Mouse (Mus musculus): ENCODE measurements around the gene Dync2h1. TPM values are rescaled to one million over a fixed set of nuclear protein-coding genes. Genes with fewer than 3 reads are reported as not detected.

Dync2h1 gene
- total and polyA plus RNA-seq, 2 experiments from 2014 or later, result 14.2 to 18.0 TPM

DNA sequence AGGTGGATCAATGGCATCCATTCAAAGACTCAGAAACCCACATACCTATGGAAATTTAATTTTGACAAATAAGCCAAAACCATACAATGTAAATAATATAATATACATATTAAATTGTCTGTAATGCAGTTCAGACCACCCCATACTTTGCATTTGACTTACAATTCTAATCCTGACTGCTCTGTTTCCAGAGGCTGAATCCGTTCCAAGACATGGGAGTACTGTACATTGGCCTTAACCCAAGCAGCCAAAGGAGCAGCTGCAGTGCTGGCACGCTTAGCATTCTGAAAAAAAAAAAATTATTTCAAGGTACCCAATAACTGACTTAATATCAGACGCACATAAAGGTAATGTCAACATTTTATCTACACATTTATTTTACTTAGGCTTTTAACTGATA, 113.4 kb downstream of the Dync2h1 start:
- WGBS, result 87% methylated on average over 3 of the region's 3 CpGs
- Histone ChIP-seq H3K9me3 (ENCODE audit: low read length) (no peaks in the 10 kb centered on the region), H3K27me3 (ENCODE audit: insufficient read depth, low read length) (no peaks in the 10 kb centered on the region), H3K4me1 (ENCODE audit: insufficient read depth, low read length) (no peaks in the 10 kb centered on the region), H3K4me3 (ENCODE audit: low read depth, low read length) (no peak overlapping the region), H3K36me3 (ENCODE audit: insufficient read depth, low read length) (peaks cover 6% of the 10 kb centered on the region), H3K9ac (replicated peaks; ENCODE audit: low read length, poor library complexity, severe bottlenecking) (no peak overlapping the region), H3K4me2 (ENCODE audit: low read depth, low read length, poor library complexity, severe bottlenecking) (no peak overlapping the region), H3K27ac (ENCODE audit: low read depth, low read length) (no peak overlapping the region)
- DNase-seq (ENCODE audit: low spot score), result peak; percentile 47
- TF ChIP-seq CTCF (IDR thresholded peaks at IDR 0.05), result no peak
- ATAC-seq (ENCODE audit: low FRiP score), result no peak

DNA sequence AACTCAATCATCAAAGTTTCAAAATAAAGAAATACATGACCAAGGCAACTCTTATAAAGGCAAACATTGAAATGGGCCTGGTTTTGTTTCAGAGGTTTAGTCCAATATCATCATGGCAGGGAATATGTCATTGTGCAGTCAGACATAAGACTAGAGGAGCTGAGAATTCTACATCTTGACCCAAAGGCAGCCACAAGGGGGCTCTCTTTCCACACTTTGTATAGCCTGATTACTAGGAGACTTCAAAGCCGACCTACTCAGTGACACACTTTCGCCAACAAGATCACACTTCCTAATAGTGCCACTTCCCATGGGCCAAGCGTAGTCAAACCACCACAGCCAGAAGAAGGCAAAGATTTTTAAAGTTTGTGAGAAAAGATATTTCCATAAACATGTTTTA, 133.7 kb downstream of the Dync2h1 start:
- peak; percentile 15 for DNase-seq (ENCODE audit: low spot score)
- 81% methylated on average over 3 of the region's 3 CpGs for WGBS
- ATAC-seq (ENCODE audit: low FRiP score), result no peak
- Histone ChIP-seq H3K4me3 (ENCODE audit: low read depth, low read length) (no peak overlapping the region), H3K4me2 (ENCODE audit: low read depth, low read length, poor library complexity, severe bottlenecking) (no peak overlapping the region), H3K27ac (ENCODE audit: low read depth, low read length) (no peak overlapping the region), H3K4me1 (ENCODE audit: insufficient read depth, low read length) (no peaks in the 10 kb centered on the region), H3K27me3 (ENCODE audit: insufficient read depth, low read length) (no peaks in the 10 kb centered on the region), H3K36me3 (ENCODE audit: insufficient read depth, low read length) (0 out of 2 replicates have a peak, but pooled peaks cover 6% of the 10 kb centered on the region), H3K9me3 (ENCODE audit: low read length) (no peaks in the 10 kb centered on the region), H3K9ac (replicated peaks; ENCODE audit: low read length, poor library complexity, severe bottlenecking) (no peak overlapping the region)
- TF ChIP-seq CTCF (IDR thresholded peaks at IDR 0.05), result peak; percentile 40

DNA sequence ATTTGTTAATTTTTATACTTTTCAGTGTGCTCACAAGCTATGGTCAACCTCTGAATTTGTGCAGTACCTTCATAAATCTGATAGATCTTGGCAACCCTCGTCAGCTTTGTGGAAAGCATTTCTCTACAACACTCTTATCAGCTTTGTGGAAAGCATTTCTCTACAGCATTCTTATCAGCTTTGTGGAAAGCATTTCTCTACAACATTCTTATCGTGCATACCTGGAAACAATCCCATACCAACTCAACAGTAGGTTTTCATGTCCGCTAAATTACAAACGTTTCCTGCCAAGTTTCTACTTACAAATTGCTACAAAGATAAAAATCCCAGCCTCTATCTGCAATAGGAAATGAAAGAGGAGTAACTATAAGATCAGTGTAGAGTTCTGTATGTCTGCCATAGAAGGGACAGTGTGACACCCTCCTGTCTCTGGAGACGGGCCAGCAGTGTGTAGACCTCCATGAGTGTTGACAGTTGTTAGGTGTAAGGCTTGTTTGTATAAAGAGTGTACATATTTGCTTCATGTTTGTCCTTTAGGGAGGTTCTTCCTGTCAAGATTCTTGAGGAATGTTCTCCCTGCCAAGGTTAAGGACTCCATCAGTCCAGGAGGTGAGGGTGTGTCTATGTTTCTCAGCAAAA, 141.5 kb downstream of the Dync2h1 start:
- WGBS, result 95% methylated on average over 5 of the region's 5 CpGs
- Histone ChIP-seq H3K27me3 (ENCODE audit: insufficient read depth, low read length) (no peaks in the 10 kb centered on the region), H3K4me1 (ENCODE audit: insufficient read depth, low read length) (no peaks in the 10 kb centered on the region), H3K27ac (ENCODE audit: low read depth, low read length) (no peak overlapping the region), H3K9ac (replicated peaks; ENCODE audit: low read length, poor library complexity, severe bottlenecking) (no peak overlapping the region), H3K4me2 (ENCODE audit: low read depth, low read length, poor library complexity, severe bottlenecking) (no peak overlapping the region), H3K4me3 (ENCODE audit: low read depth, low read length) (no peak overlapping the region), H3K9me3 (ENCODE audit: low read length) (no peaks in the 10 kb centered on the region), H3K36me3 (ENCODE audit: insufficient read depth, low read length) (peaks cover 15% of the 10 kb centered on the region; the same call in 1 of the 2 replicates)
- DNase-seq (ENCODE audit: low spot score) (no peak), ATAC-seq (ENCODE audit: low FRiP score) (no peak)
- no peak for TF ChIP-seq CTCF (IDR thresholded peaks at IDR 0.05)

DNA sequence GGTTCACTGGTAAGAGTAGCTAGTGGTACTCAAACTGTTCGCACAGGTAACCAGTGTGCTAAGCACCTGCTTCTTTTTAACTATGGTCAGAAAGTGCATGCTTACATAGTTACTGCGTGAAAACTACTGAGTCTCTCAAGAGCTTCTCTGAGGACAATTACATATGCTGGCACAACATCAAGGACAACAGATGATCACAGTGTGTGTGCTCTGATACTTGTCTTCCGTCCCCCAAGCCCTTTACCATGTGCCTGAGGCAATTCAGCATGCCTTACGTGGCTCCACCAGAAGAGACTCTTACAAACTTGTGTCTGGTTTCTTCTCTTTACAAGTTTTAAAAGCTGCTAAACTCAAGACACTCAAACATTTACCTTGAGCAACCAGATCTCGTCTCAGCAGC, 143.0 kb downstream of the Dync2h1 start:
- TF ChIP-seq CTCF (IDR thresholded peaks at IDR 0.05), result no peak
- DNase-seq (ENCODE audit: low spot score), result peak; percentile 34
- ATAC-seq (ENCODE audit: low FRiP score), result no peak
- no peaks in the 10 kb centered on the region for H3K27me3 ChIP-seq (ENCODE audit: insufficient read depth, low read length)
- H3K9me3 ChIP-seq (ENCODE audit: low read length), result no peaks in the 10 kb centered on the region
- H3K27ac ChIP-seq (ENCODE audit: low read depth, low read length), result no peak overlapping the region
- H3K36me3 ChIP-seq (ENCODE audit: insufficient read depth, low read length), result peaks cover 15% of the 10 kb centered on the region; the same call in 1 of the 2 replicates
- WGBS, result 82% methylated on average over 5 of the region's 5 CpGs
- H3K4me3 ChIP-seq (ENCODE audit: low read depth, low read length), result no peak overlapping the region
- H3K4me1 ChIP-seq (ENCODE audit: insufficient read depth, low read length), result no peaks in the 10 kb centered on the region
- H3K4me2 ChIP-seq (ENCODE audit: low read depth, low read length, poor library complexity, severe bottlenecking), result no peak overlapping the region
- H3K9ac ChIP-seq (replicated peaks; ENCODE audit: low read length, poor library complexity, severe bottlenecking), result no peak overlapping the region

DNA sequence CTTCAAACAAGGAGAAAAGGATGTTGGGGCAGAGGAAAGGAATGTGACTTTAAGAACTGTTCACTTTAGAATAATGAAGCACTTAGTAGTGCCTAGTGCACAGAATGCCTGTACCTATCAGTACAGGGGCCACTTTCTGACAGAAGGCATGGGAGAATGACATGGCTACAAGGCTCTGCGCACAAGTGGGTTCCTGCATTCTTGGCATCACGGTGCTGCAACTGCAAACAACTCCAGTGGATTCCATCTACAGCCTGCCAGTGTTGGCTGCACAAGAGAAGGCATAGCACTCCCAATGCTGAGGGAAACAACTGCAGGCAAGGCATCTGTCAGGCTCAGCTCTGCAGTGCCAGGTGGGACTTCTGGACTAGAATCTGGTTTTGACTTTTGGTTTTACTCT, 151.7 kb downstream of the Dync2h1 start:
- ATAC-seq (ENCODE audit: low FRiP score) (no peak), DNase-seq (ENCODE audit: low spot score) (no peak)
- Histone ChIP-seq H3K4me3 (ENCODE audit: low read depth, low read length) (no peak overlapping the region), H3K4me2 (ENCODE audit: low read depth, low read length, poor library complexity, severe bottlenecking) (no peak overlapping the region), H3K9ac (replicated peaks; ENCODE audit: low read length, poor library complexity, severe bottlenecking) (no peak overlapping the region), H3K27me3 (ENCODE audit: insufficient read depth, low read length) (no peaks in the 10 kb centered on the region), H3K27ac (ENCODE audit: low read depth, low read length) (no peak overlapping the region), H3K36me3 (ENCODE audit: insufficient read depth, low read length) (peaks cover 7% of the 10 kb centered on the region), H3K9me3 (ENCODE audit: low read length) (0 out of 2 replicates have a peak, but pooled peaks cover 3% of the 10 kb centered on the region), H3K4me1 (ENCODE audit: insufficient read depth, low read length) (no peaks in the 10 kb centered on the region)
- whole genome bisulfite sequencing, result 98% methylated on average over 2 of the region's 2 CpGs
- no peak for TF ChIP-seq CTCF (IDR thresholded peaks at IDR 0.05)

DNA sequence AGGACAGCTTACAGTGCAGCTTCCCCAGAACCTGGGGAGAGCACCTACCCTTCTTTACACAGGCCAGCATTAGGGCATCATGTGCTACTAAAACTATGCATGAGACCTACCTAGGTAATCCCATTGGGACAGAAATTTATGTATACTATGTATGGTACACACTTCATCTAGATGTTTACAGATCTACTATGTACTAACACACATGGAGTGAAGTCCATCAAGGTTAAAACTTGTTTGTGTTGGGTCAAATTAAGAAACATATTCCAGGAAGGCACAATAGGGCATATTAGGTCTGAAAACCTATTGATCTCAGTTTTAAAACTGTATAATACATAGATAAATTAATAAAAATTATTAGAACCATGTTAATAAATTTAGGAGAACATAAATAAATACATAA, 168.6 kb downstream of the Dync2h1 start:
- DNase-seq (ENCODE audit: low spot score) (no peak), ATAC-seq (ENCODE audit: low FRiP score) (no peak)
- Histone ChIP-seq H3K4me1 (ENCODE audit: insufficient read depth, low read length) (no peaks in the 10 kb centered on the region), H3K27ac (ENCODE audit: low read depth, low read length) (no peak overlapping the region), H3K4me3 (ENCODE audit: low read depth, low read length) (no peak overlapping the region), H3K36me3 (ENCODE audit: insufficient read depth, low read length) (peaks cover 3% of the 10 kb centered on the region; the same call in 1 of the 2 replicates), H3K4me2 (ENCODE audit: low read depth, low read length, poor library complexity, severe bottlenecking) (no peak overlapping the region), H3K9me3 (ENCODE audit: low read length) (no peaks in the 10 kb centered on the region), H3K27me3 (ENCODE audit: insufficient read depth, low read length) (no peaks in the 10 kb centered on the region), H3K9ac (replicated peaks; ENCODE audit: low read length, poor library complexity, severe bottlenecking) (no peak overlapping the region)
- no peak for TF ChIP-seq CTCF (IDR thresholded peaks at IDR 0.05)

Measured in midbrain, postnatal 0 days (tissue).